19 mouse cellular contexts compared by ENCODE assay signal in the genomic region with DNA sequence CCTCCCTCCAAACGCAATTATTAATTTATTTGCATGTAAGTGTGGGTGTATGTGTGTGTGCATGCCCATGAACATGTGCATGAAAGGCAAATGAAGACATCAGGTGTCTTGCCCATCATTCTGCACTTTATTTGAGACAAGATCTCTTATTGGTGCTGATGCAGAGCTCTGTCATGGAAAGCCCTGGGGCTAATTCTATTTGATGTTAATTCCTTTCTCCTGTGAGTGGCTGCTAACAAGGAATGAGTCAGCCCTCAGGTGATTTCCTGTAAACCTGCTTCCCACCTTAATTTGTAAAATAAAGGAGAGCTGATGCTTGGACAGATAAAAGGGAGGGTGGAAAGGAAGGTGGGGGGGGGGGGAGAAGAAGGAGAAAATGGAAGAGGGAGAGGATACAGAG.
"Had no signal": no experiment of that assay in that cellular context is flagged by ENCODE, and none has a peak within 500 bp of the region (broad histone marks: within the 10 kb centered on the region; RNA-seq: fewer than 3 reads in every experiment).

No protein-coding gene starts in this region.

- ATAC-seq: midbrain, embryonic 16.5 days had no signal

- DNase-seq: liver, embryonic 13.5 days; lung, adult 18-20 months; lung, embryonic 14.5 days; lung, postnatal 10 days; lung, postnatal 4 days; right cerebral cortex, adult 18-20 months; right cerebral cortex, postnatal 14 days; thymus, adult 2 months; thymus, postnatal 25 days; thymus, postnatal 4 days had no signal

- H3K27ac ChIP-seq: liver, embryonic 13.5 days; liver, embryonic 15.5 days; midbrain, embryonic 10.5 days; midbrain, embryonic 12.5 days; neural tube, embryonic 13.5 days; neural tube, embryonic 15.5 days; stomach, embryonic 15.5 days; stomach, postnatal 0 days had no signal

- H3K4me3 ChIP-seq: liver, embryonic 13.5 days; liver, embryonic 15.5 days; midbrain, embryonic 10.5 days; midbrain, embryonic 12.5 days; myocyte; neural tube, embryonic 13.5 days; neural tube, embryonic 15.5 days; stomach, embryonic 15.5 days had no signal

- H3K36me3 ChIP-seq: liver, embryonic 13.5 days; liver, embryonic 15.5 days; midbrain, embryonic 10.5 days; midbrain, embryonic 12.5 days; neural tube, embryonic 13.5 days; neural tube, embryonic 15.5 days; stomach, embryonic 15.5 days had no signal

- H3K9me3 ChIP-seq: liver, embryonic 13.5 days; liver, embryonic 15.5 days; midbrain, embryonic 10.5 days; midbrain, embryonic 12.5 days; neural tube, embryonic 13.5 days; neural tube, embryonic 15.5 days; stomach, embryonic 15.5 days had no signal

- H3K4me1 ChIP-seq: liver, embryonic 13.5 days; liver, embryonic 15.5 days; midbrain, embryonic 10.5 days; midbrain, embryonic 12.5 days; neural tube, embryonic 13.5 days; neural tube, embryonic 15.5 days; stomach, embryonic 15.5 days had no signal

- H3K4me2 ChIP-seq: liver, embryonic 13.5 days; liver, embryonic 15.5 days; lung, embryonic 14.5 days; midbrain, embryonic 12.5 days; neural tube, embryonic 13.5 days; neural tube, embryonic 15.5 days; stomach, embryonic 15.5 days had no signal

- H3K27me3 ChIP-seq: liver, embryonic 13.5 days; liver, embryonic 15.5 days; midbrain, embryonic 12.5 days; neural tube, embryonic 13.5 days; neural tube, embryonic 15.5 days; stomach, embryonic 15.5 days had no signal

- H3K9ac ChIP-seq: liver, embryonic 13.5 days; liver, embryonic 15.5 days; lung, embryonic 14.5 days; midbrain, embryonic 12.5 days; neural tube, embryonic 13.5 days; neural tube, embryonic 15.5 days; stomach, embryonic 15.5 days had no signal
